Mouse (Mus musculus) CD8-positive naive resting alpha-beta T cell, adult 57 days (primary cell): Measurements from ENCODE around the gene Mucl3. TPM values are rescaled to one million over a fixed set of nuclear protein-coding genes. Genes with fewer than 3 reads are reported as not detected.

Source experiments
- total RNA-seq: library from RNA; stranded (reverse); gene quantifications from one replicate; pipeline ENCODE4 v1.2.4, GENCODE M21; 2023

Gene Mucl3
- total RNA-seq = not detected

GRCm38 (mm10) chr17:35643609-35644236 is at the start of gene Mucl3:
Mucl3 (minus strand) TSS chr17:35643695.

GRCm38 (mm10) chr17:35673416-35674035 is 30.0 kb upstream of the Mucl3 start, which contains the start of gene Gtf2h4:
Gtf2h4 (minus strand) TSS chr17:35673739.

GRCm38 (mm10) chr17:35667334-35668065 is 24.0 kb upstream of the Mucl3 start, which contains the start of gene Vars2:
Vars2 (minus strand) TSS chr17:35667592.

GRCm38 (mm10) chr17:35626537-35626936 is 17.0 kb downstream of the Mucl3 start, which contains the start of gene Gm9573:
Gm9573 (minus strand) TSS chr17:35626637.

GRCm38 (mm10) chr17:35601249-35601648 is 42.2 kb downstream of the Mucl3 start, which contains the start of gene Sfta2:
Sfta2 (plus strand) TSS chr17:35601549.

Other genes starting within 250 kb of the Mucl3 start
- 143 TPM for gene H2-Q6, start 218.8 kb downstream of the Mucl3 start, total RNA-seq
- gene H2-Q7, start 204.5 kb downstream of the Mucl3 start, total RNA-seq = 493 TPM
- 62.6 TPM for gene H2-Q10, start 173.6 kb downstream of the Mucl3 start, total RNA-seq
- 1.3 TPM for gene Pou5f1, start 137.7 kb downstream of the Mucl3 start, total RNA-seq
- 6.7 TPM for gene Tcf19, start 126.9 kb downstream of the Mucl3 start, total RNA-seq
- gene Cchcr1, start 126.6 kb downstream of the Mucl3 start, total RNA-seq = 12.5 TPM
- not detected for gene Psors1c2, start 110.5 kb downstream of the Mucl3 start, total RNA-seq
- not detected for gene Cdsn, start 91.6 kb downstream of the Mucl3 start, total RNA-seq
- not detected for gene 2300002M23Rik, start 76.2 kb downstream of the Mucl3 start, total RNA-seq
- gene Sfta2, start 42.1 kb downstream of the Mucl3 start, total RNA-seq = not detected
- gene Gm9573, start 17.1 kb downstream of the Mucl3 start, total RNA-seq = not detected
- gene Vars2, start 23.9 kb upstream of the Mucl3 start, total RNA-seq = 45.6 TPM
- gene Gtf2h4, start 30.0 kb upstream of the Mucl3 start, total RNA-seq = 15.9 TPM
- 10.0 TPM for gene Ddr1, start 60.9 kb upstream of the Mucl3 start, total RNA-seq
- 10.8 TPM for gene Ier3, start 178.0 kb upstream of the Mucl3 start, total RNA-seq
- gene Flot1, start 179.5 kb upstream of the Mucl3 start, total RNA-seq = 52.4 TPM
- gene Tubb5, start 194.6 kb upstream of the Mucl3 start, total RNA-seq = 692 TPM
- gene Mdc1, start 197.8 kb upstream of the Mucl3 start, total RNA-seq = 76.2 TPM
- gene Nrm, start 217.6 kb upstream of the Mucl3 start, total RNA-seq = 16.8 TPM
- gene Ppp1r18, start 221.9 kb upstream of the Mucl3 start, total RNA-seq = 239 TPM
- 109 TPM for gene Dhx16, start 236.1 kb upstream of the Mucl3 start, total RNA-seq